Mouse (Mus musculus): ENCODE results near the gene D430041D05Rik.
A peak's percentile ranks its signal among the peaks of the same experiment; 100 is the strongest.

DNA sequence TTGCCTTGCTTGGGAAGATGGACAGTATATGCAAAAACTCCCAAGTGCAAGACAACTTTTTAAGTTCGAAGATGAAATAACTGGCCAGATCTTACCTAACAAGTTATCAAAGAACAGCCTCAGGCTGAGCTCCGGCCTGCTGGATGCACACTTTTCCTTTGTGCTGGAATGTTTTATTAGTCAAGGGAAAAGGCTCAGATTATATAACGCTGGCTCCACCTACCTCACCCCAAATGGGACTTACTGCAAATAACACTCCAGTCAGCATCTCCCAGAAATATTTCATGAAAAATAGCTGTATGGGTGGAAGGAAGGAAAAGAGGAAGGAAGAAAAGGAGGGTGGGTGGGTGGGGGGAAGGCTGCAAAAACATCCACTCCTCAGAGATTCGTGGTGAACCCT, 54.3 kb downstream of the D430041D05Rik start:
- TF ChIP-seq POLR2A (IDR thresholded peaks at IDR 0.05; ENCODE audit: extremely low read depth, insufficient read depth, low read length) (peak; percentile 26; the same call in 1 of the 2 replicates), CTCF (IDR thresholded peaks at IDR 0.05; ENCODE audit: extremely low read depth, insufficient read depth, low read length) (no peak)
